Mouse (Mus musculus) left cerebral cortex, adult 9 months (tissue): Measurements from ENCODE around the gene Gcgr.

Experiments
- DNase-seq, 2 experiments: peaks; one replicate each; pipeline ENCODE4 v3.0.0; 2022; ENCODE audit warnings: low spot score in 2 of 2

Gene Gcgr

GRCm38 (mm10) chr11:120530085-120530964 lies at the start of gene Gcgr:
TSS of gene Gcgr (plus strand) at chr11:120530699.
- no peak for DNase-seq

DNA sequence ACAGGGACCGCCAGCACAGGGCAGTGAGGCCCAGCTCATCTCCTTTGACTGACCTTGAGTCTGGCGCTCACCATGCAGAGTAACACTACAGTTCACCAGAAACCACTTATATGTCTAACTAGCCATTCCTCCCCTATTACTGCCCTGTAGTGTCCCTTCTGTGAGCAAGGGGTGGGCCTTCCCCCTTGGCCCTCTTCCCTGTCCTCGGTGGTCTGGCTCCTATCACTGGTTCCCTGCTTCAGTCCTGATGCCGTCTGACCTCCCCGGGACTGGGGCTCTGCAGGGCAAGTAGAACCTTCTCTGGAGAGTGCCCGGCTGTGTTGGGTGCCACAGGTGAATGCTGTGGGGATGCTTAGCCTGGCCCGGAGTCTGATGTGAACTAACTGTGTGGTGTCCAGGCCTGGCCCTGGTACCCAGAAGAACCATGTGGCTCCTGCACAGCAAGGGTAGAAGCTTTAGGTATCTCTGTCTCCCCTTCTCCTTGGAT lies 47.0 kb upstream of the Gcgr start:
- DNase-seq: no peak

- DNase-seq: peak; percentile 76 to 86
Measured at GRCm38 (mm10) chr11:120484265-120484981, 46.1 kb upstream of the Gcgr start, which contains the start of gene Mrpl12. TSS of gene Mrpl12 (plus strand) at chr11:120484613.

GRCm38 (mm10) chr11:120485251-120485650 lies 45.2 kb upstream of the Gcgr start:
- DNase-seq: no peak

DNA sequence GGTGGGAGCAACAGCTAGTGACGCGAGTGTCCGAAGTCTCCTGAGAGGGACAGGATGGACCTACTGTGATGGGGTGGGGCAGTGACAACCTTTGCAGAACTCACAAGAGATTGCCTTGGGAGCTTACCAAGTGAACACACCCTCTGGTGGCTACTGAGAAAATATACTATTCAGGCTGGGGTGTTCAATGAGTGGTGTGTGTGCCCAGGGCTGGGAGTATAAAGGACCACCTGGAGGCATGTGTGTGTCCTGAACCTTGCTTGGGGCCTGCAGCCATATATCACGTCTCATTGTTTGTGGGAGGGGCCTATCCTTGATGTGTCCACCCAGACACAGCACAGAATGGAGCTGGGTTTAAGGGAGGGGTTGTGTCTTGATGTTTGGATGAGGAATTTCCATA lies 42.0 kb upstream of the Gcgr start:
- DNase-seq: no peak

- DNase-seq: peak; percentile 50 to 72
Measured at GRCm38 (mm10) chr11:120489054-120489761, 41.3 kb upstream of the Gcgr start.

DNA sequence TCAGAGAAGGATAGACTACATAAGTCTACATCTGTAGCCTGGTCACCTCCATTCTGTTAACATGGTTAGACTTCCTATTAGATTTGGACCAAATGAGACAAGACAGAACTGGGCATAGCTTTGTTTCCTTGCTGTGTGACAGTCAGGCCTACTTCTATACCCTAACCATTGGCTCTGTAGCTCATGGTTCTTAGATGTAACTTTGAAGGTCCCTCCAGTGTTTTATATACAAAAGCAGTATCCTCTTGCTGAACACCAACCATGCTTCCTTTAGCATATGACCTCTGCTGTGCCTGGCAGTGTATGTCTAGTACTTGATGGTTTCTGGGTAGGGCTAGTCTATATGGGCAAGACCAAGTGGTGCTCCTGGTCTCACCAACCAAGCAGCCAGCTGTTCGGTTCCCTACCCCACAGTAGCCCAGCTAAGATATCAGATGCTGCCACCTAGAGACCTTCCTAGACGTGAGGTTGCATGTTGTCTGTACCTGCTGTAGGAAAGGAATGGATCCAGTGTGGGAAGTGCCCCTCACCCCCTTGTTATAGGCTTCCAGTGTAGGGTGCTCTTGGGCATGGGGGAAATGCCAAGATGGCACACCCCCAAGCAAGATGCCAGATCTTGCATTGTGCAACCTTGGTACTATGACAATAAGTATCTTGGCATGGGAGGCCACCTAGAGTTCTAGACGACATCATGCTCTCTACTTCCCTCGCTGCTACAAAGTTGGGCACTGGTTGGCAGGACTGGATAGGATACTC lies 40.0 kb upstream of the Gcgr start:
- no peak for DNase-seq

DNA sequence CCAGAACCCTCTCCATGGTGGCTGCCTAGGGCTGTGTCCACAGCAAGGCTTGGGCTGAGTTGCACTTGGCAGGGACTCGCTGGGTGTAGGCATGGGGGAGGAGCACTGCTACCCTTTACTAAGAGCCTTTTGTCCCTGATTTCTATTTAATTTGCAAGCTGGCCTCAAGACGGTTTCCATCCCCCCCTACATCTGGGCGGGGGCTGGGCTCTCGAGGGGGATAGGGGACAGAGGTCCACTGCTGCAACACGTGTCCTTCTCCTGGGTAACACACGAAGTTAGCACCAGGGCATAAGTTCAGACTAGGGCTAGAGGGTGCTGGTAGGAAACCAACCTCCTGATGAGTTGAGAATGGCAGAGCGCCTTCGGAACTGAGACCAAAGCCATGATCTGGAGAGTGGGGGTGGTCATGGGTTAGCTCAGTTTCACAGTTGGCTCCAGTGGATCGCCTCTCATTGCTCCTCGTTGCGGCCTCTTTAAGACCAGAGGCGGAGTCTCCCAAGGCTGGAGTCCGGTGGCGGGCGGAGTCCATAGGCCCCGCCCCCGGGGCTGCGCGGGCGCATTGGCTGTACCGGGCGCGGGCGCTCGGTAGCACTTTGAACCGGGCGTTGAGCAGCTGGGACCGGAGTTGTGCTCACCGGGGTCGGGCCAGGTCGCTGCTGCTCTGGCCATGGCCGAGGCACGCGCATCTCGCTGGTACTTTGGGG lies 39.0 kb upstream of the Gcgr start, which contains the start of gene Slc25a10:
TSS of gene Slc25a10 (plus strand) at position 524 of the 707 bp plus-strand sequence.
- peak; percentile 62 to 86 for DNase-seq

GRCm38 (mm10) chr11:120492024-120492877 lies 38.2 kb upstream of the Gcgr start:
- DNase-seq: no peak

GRCm38 (mm10) chr11:120492878-120493203 lies 37.7 kb upstream of the Gcgr start:
- DNase-seq: no peak

- no peak for DNase-seq
Measured at GRCm38 (mm10) chr11:120493351-120493750, 37.1 kb upstream of the Gcgr start.

DNA sequence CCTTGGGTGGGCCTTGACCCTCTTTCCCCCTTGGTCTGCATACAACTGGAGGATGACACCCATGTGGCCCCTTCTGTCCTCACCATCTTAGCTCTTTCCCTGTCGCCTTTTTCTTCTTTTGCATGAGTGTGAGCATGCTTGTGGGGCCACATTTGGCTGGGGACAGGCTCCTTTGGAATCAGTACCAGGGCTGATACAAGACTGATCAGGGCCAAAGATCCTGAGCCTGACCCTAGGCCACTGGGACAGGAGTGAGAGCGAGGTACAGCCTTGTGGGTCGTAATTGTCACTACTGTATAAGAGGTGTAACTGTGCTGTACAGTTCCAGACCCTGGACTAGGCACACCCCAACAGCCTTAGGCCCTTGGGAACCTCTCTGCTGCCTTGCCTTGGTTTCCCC lies 36.6 kb upstream of the Gcgr start:
- DNase-seq: no peak

DNA sequence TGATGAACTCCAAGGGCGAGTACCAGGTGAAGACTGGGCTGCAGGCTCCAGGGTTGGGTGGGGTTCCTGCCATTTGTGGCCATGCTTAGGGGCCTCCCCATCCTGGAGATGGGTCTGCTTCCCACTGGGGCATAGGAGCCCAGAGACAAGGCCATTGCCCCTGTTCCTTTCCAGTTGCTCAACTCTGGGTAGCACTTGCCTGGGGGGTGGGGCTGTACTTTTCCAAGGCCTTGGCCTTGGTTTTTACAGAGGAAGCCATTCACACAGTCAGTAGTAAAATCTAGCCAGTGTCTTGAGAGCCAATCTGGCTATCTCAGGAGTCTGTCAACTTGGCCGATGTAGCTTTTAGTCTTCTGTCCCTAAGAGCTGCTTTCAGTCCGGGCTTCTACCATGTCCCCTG lies 33.1 kb upstream of the Gcgr start:
- no peak for DNase-seq

GRCm38 (mm10) chr11:120498226-120498625 lies 32.3 kb upstream of the Gcgr start:
- DNase-seq: no peak

DNA sequence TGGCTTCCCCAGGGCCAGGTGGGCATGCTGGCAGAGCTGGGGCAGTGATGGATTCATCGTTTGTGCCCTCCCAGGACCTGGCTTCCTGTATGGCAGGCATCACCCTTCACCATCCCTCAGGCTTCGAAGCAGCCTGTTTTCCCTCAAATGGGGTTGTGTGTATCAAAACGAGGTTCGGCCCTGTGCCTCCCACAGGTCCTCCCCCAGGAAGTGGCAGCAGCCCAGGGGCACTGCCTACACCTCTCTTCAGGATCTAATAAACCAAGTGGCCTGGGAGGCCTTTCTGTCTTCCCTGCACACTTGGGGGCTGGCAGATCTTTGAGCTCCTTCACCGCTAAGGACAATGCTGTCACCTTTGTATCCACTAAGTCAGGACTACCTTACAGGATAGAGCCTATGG lies 31.6 kb upstream of the Gcgr start:
- no peak for DNase-seq

DNA sequence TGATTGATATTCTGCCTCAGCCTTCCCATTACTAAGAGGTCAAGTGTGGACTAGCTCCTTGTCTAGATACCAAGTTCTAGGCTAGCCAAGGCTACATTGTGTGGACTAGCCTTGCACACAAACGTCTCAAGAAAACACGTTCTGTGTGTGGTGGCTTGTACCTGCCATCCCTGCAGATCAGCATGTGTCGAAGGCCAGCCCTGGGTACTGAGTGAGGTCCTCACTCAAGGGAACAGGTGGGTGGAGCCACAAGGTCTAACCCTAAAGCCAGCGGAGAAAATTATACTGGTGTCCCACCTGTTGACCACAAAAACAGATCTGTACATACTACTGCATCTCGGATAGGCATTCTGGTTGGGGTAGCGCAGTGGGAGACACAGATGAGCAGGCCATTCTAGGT lies 30.6 kb upstream of the Gcgr start:
- DNase-seq: no peak

DNA sequence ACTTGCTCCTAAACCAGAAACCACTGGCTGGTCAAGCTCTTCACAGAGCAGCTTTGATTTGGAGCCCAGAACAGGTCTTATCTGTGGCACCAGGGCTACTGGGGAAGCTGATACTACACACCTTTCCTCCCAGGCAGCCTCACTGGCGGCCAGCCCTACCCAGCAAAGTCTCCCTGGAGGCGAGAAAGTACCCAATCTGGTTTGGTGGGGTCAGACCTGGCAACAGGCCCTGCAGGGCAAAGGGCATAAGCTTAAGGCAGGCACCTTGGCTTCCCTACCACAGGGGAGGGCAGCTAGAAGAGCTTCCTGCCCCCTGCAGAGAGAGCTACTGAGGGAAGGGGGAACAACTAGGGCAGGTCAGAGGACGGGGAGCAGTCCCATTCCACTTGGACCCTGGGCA lies 30.1 kb upstream of the Gcgr start:
- no peak for DNase-seq

DNA sequence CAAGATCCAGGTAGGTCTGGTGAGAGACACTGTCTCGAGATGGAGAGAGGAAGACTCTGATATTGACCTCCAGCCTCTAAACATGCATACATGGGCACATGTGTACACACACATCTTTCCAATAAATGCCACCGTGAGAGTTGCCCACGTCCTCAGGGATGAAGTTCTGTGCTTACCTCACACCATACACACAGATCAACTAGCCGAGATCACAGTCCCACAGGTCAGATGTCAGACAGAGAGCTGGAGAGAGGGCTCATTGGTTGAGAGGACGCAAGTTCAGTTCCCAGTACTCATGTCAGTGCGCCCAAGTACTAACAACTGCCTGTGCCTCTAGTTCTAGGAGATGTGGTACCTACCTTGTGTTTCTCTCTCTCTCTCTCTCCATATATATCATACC lies 29.5 kb upstream of the Gcgr start:
- no peak for DNase-seq

GRCm38 (mm10) chr11:120501701-120502100 lies 28.8 kb upstream of the Gcgr start:
- DNase-seq: no peak

DNA sequence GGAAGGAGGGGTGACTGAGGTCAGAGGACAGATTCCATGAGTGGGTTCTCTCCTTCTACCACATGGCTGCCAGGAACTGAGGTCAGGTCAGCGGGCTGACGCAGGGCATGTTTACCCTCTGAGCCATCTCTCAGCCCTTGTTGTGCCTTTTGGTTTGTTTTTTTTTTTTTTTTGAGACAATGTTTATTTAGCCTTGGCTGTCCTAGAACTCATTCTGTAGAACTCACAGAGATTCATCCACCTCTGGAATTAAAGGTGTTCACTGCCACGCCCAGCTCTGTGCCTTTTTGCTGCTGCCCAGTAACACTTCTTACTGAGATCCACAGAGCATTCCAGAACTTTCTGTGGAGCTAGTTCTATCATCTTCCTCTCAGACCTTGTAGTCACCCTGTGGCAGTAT lies 24.8 kb upstream of the Gcgr start:
- DNase-seq: no peak
